Mouse (Mus musculus): ENCODE results near the gene Rhod.
"Not testable (repeated sequence)": the region's sequence is repeated elsewhere in the genome, so short reads cannot be mapped to it uniquely, and the experiment has no call there.

The Rhod gene

DNA sequence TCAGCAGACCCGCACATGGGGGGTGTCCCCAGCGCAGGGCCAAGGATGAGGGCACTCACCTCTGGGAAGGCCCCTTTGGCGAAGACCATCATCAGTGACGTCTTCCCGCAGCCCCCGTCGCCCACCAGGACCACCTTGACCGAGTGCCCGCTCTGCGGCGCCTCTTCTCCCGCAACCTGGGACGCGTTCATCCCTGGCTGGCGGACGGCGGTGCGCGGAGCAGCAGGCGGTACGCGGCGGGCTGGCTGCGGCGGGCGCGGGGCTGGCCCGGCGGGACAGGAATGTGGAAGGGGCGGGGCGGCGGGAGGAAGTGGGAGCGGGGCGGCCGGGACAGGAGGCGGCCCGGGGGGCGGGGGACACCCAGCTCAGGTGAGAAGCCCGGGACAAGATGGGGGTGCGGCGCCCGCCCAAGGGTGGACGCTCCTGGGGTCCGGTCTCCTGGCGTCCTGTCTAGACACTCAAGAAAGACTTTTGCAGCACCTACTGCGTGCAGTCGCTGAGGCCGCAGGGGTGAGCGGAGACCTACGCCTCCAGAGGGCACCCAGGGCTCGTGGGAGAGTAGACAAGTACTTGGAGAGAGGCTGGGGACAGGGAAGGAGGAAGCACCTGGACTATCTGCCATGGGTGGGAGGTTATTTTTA, at the start of gene Rhod:
Gene Rhod (minus strand): TSS at position 272 of the 641 bp plus-strand sequence.
- DNase-seq (ENCODE audit: low read depth) = peak; percentile 73

GRCm38 (mm10) chr19:4487877-4488276, 48.6 kb upstream of the Rhod start:
- DNase-seq (ENCODE audit: low read depth) = no peak

DNA sequence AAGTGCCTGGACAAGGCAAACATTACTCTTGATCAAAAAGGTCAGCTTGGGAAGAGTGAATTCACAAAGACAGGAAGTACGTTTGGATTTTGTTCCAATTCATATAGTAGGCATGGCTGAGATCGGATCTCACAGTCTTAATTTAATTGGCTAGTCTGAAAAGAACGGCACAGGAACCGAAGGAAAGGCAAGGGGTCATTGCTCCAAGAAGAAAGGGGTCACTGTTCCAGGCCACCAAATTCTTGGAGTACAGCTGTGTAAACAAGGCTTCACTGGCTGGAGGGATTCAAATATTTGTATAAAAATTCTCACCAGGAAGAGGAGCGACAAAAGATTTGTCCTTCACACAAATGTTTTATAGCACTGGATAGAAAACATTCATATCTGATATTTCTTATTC, 45.8 kb upstream of the Rhod start:
- no peak for DNase-seq (ENCODE audit: low read depth)

- peak; percentile 40 for DNase-seq (ENCODE audit: low read depth)
Measured at GRCm38 (mm10) chr19:4482111-4482859, 43.1 kb upstream of the Rhod start.

DNA sequence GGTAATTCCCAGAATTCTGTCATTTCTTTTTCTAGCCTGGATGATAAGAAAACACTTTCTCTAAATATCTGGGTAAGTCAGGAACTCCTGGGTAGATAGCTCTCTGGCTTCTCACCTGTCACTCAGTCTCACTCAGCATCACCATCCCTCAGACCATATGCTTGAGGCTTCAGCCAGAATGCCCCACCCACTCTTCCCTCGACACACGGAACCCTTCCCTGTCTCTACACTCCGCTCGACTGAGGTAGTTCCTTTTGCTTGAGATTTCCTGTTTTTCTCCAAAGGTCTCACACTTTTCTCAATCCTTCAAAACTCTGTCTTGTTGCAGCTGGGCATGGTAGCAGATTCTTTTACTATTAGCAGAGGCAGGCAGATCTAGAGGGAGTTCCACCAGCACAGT, 42.1 kb upstream of the Rhod start:
- no peak for DNase-seq (ENCODE audit: low read depth)

DNA sequence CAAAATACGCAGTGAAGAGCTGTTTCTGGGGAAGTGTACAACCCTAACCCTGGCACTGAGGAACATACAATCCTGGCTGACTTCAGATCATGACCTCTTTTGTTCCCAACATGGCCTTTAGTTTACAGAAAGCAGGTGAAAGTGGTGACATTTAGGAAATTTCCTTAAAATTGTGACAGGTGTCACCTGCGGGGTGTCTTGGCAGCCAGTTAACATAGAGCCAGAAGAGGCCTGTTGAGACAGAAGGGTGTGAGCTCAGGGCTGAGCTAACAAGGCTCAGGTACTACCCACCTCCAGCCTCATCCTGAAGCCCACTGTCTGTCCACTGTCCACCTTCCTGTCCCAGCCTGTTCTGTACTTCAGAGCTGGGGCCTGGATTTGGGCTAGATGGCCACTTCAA, 40.8 kb upstream of the Rhod start:
- DNase-seq (ENCODE audit: low read depth) = no peak

- DNase-seq (ENCODE audit: low read depth) = peak; percentile 38
Measured at GRCm38 (mm10) chr19:4478190-4478516, 38.9 kb upstream of the Rhod start.

DNA sequence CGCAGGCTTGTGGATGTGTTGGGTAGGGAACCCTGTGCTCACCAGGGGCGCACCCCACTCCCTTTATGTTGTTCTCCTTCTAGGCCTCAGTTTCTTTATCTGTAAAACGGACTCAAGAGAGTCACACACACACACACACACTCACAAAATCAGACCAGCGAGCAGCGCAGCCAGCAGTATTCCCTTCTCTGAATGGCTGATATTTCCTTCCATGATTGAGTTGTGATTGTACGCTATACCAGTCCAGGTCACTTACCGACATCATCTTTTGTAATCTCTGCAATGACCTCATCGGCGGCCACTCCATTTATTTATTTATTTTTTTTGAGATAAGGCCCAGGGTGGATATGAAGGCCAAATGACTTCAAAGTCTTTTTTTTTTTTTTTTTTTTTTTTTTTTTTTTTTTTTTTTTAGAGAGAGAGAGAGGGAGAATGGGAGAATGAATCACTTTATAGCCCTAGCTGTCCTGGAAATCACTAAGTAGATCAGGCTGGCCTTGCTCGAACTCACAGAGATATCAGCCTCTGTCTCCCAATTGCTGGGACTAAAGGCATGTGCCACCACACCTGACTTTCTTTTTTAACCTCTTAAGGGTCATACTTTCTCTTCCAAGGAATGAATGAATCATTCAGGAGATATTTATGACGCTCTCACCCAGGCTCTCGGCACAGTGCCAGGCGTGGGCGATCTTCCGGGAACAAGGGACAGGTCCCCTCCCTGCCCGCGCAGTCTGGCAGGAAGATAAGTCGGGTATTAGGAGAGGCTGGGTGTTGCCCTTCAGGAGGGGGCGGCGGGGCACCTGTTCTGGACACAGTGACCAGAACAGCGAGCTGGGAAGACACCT, 38.3 kb upstream of the Rhod start, which contains the start of gene Syt12:
Gene Syt12 (minus strand): TSS at position 103 of the 845 bp plus-strand sequence.
- peak; percentile 33 for DNase-seq (ENCODE audit: low read depth)

DNA sequence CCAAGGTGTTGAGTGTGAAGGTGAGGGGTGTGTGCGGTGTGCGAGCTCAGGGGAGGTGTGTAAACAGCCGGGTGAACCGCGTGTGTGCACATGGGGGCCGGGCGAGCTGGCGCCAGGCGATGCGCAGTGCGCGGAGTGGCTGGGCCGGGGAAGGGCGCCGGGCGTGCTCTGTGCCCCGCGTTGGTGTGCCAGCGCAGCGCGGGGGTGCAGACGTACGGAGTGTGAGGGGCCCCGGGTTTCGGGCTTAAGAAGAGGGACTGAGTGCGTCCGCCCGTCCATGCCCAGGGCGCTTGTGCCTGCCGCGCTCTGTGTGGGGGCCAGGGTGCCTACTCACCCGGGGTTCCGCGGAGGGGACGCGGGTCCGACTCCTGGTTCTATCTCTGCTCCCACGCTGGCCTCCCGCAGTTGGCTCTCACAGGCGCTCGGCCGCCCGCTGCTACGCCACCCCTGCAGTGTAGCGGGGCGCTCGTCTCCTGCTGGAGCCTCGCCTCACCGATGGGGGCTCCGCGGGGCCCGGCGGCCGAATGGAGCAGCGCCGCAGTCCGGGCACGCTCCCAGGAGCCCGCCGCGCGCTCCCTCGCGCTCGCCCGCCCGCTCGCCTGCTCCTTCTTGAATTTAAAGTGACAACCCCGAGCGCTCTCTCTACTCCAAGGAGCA, 37.5 kb upstream of the Rhod start:
- DNase-seq (ENCODE audit: low read depth) = no peak

- no peak for DNase-seq (ENCODE audit: low read depth)
Measured at GRCm38 (mm10) chr19:4475224-4475925, 36.1 kb upstream of the Rhod start.

- DNase-seq (ENCODE audit: low read depth) = no peak
Measured at GRCm38 (mm10) chr19:4474739-4475138, 35.5 kb upstream of the Rhod start.

- DNase-seq (ENCODE audit: low read depth) = no peak
Measured at GRCm38 (mm10) chr19:4473549-4473948, 34.3 kb upstream of the Rhod start.

- DNase-seq (ENCODE audit: low read depth) = peak; percentile 58
Measured at GRCm38 (mm10) chr19:4468363-4468762, 29.1 kb upstream of the Rhod start.

GRCm38 (mm10) chr19:4464666-4465065, 25.4 kb upstream of the Rhod start:
- DNase-seq (ENCODE audit: low read depth) = no peak

DNA sequence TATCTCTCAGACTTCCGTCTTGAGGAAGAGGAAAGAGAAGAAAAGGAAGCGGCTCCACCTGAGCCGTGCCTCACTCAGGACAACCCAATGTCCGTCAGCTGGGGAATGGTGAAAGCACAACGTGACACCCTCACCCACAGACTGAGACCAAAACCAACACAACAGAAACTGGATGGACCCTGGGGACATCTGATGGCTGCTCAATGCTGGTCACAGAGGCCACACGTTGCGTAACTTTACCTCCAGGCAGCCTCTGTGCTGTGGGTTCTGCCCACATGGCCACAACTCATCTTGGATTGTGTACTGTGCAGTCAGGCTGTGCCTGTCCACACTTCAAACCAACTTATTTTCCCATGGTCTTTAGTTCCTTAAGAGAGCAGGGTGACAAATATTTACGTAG, 22.7 kb upstream of the Rhod start:
- DNase-seq (ENCODE audit: low read depth) = no peak

DNA sequence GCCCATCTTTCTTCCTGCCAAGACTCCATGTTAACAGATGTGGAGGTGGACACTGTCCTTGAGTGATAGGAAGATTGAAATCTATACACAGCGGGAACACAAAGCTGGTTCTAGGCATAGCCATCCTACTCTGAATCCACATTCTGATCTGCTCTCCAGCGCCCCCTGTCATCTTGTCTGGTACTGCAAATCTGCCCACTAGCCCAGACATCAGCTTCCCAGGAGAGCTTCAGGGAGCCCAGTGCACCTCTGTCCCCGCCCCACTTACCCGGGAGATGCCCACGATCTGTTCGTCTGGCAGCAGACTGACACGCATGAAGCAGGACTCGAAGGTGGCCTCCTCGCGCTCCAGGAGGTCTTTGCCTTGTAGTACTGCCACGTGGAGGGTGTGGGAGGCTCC, 17.0 kb upstream of the Rhod start:
- DNase-seq (ENCODE audit: low read depth) = peak; percentile 60

DNA sequence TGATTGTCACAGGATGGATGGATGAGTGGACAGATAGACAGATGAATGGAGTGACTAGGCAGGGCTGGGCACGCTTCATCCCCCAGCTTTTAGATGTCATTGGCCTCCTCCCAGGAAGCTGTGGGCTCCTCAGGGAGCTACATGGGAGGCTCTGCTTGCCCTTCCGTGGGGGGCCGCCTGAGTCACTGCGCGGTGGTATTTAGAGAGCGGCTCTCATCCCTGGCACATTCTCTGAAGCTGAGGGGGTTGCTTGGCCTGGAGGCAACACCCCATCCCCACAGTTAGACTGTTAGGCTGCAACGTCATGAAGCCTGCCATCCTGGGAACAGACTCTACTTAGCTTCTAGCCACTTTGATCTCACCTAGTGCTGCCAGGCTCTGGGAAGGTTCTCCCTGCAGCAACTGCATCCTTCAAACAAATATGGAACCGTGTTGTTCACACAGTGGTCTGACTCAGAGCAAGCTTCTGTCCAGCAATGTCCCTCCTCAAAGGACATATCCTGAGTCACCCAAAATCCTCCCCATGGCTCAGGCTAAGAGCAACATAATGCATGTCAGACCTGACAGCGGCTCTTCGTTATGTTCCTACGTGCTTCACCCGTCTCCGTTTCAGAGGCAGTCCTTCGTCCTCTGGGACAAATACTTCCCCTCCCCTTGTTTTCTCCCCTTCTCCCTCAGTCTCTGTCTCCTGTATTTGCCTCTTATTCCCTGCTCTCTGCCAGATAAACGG, 16.0 kb upstream of the Rhod start:
- DNase-seq (ENCODE audit: low read depth) = peak; percentile 75

- not testable (repeated sequence) for DNase-seq (ENCODE audit: low read depth)
Measured at GRCm38 (mm10) chr19:4454040-4454439, 14.8 kb upstream of the Rhod start.

DNA sequence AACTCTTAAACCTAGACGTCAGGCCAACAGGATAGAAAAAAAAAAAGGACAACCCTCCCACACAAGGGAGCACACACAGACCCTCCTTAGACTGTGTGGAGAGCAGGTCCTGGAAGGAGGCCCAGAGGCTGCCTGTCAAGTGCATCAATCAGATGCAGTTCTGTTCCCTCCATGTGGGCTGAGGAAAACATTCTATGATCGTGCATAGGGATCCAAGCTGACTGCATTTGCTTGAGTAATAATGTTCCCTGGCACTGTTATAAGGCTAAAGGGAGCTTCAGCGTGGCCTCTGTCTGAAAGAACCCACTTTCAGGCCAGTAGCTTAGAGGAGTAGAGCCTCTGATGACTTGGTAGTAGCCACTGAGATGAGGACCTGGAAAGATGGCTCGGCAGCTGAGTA, 13.3 kb upstream of the Rhod start:
- DNase-seq (ENCODE audit: low read depth) = peak; percentile 77

DNA sequence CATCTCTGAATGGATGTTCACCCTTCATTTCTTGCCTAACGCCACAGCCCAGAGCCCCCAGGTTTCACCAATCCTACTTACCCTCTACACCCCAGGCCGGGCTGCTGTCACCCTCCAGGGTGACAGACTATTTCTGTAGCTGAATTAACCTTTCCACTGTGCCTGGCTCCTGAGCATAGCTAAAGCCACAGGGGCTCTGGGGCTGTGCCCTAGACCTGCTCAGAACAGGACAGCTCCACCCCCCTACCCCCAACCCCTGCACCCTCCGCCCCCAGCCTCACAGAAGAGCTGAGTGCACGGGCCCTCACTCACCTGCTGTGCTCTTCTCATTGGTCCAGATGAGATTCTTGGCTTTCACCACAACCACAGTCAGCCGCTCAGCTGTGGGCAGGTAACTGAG, 12.7 kb upstream of the Rhod start:
- no peak for DNase-seq (ENCODE audit: low read depth)

DNA sequence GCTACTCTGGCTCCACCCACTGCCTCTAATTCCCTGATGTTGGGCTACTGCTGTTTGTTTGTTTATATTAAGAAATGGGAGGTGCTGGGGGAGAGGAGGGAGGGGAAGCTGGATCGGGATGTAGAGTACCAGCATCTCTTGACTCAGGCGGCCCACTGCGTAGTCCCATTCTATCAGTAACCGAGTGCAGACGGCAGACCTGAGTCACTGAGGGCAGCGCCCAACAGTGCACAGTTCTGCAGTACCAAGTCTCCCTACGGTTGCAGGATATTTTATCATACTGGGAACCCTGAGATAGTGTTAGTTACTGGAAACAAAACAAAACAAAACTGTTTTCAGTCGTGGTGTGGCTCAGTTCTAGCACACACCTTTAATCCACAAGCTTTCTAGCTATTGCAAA, 11.9 kb upstream of the Rhod start:
- no peak for DNase-seq (ENCODE audit: low read depth)
